Mouse (Mus musculus): Measurements from ENCODE around the gene Gm17416.

Gene Gm17416

DNA sequence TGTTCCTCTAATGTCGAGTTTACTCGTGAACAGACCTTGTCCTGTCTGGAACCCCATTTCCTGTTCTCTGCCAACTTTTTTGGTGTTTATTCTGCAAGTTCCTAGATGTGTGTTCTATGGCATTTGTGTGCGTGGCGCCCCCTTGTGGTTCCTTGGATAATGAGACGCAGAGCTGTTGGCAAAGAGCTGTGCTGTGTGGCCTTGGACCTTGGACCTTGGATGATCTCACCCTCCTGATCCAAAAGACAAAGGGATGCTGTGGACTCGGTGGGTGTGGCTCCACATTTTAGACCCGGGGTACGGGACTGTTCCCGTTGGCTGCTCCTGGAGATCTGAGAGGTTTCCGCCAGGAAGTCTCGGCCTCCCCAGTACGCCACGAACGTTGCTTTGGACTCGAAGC is 34.9 kb downstream of the Gm17416 start, which contains the start of gene Defb36:
Gene Defb36, plus strand, starts transcription at position 271 of the 400 bp plus-strand sequence.
- DNase-seq (ENCODE audit: low spot score): no peak

DNA sequence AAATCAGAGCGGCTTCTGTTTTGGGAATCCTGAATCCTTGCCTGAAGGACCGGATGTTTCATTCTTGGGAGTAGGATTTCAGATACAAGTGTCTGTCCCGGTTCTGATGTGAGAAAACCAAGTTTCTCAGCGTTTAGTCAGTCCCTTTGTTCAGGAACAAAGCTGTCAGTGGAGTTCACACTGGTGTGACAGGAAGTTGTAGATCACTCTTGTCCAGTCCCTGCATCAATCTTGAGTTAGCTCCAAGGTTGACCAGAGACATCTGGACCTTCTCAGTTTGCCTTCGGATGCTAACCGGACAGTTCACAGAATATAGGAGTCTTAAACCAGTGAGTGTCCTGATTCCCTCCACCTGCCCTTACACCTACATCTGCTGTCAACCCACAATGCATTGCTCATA is 38.6 kb downstream of the Gm17416 start:
- no peak for DNase-seq (ENCODE audit: low spot score)

DNA sequence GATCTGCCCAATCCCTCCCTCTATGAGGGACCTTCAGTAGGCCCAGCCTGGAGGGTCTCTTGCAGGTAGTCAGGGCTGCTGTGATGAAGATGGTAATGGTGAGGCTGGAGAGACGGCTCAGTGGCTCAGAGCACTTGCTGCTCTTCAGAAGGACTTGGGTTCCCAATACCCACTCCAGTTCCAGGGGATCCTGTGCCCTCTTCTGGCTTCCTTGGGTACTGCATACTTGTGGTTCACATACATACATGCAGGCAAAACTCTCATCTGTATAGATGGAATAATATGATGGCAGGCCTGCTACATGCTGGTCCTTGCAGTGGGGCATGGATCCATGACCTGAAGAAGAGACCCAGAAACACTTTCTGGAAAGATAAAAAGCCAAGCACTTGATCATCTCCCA is 39.6 kb downstream of the Gm17416 start:
- no peak for DNase-seq (ENCODE audit: low spot score)

DNA sequence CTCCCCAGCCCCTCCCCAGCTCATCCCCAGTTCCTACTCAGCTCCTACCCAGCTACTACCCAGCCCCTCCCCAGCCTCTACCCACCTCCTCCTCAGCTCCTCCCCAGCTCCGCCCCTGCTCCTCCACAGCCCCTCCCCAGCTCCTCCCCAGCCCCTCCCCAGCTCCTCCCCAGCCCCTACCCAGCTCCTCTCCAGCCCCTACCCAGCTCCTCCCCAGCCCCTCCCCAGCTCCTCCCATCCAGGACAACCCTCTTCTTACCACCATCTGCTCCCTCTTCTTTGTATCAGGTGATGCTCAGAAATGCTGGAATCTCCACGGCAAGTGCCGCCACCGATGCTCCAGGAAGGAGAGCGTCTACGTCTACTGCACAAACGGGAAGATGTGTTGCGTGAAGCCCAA is 43.1 kb downstream of the Gm17416 start:
- DNase-seq (ENCODE audit: low spot score): no peak

DNA sequence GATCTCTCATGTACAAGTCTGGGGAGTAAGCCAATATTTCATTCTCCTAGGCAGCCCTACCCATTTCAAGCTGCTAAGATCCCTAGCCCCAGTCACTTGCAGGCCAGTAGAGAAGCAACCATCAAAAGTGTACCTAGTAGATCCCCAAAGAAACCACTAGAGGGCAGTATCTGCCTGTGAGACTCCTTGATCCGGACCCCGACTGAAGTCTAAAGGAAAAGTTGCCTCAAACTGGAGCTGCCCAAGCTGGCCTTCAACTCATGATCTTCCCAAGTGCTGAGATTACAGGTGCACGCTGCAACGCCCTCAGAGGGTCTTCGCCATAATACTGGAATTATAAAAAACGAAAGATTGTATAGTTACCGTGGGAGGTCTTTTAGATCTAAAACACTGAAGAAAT is 46.4 kb downstream of the Gm17416 start:
- peak; percentile 86 for DNase-seq (ENCODE audit: low spot score)

DNA sequence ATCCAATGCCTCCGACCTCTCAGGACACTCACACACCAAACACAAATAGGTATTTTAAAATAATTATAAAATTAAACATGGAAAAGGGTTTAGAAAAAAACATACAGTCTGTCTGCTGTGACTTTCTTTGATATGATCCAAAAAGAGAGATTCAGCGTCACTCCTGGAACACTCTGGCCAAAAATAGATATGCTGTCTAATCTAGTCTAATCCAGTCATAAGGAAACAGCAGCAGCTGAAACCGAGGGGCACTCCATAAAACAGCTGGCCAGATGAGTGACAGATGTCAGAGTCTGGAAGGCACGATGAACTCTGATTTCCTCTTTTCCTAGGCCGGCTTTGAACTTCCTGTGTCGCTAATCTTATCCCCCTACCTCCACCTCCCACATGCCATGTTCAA is 47.3 kb downstream of the Gm17416 start:
- no peak for DNase-seq (ENCODE audit: low spot score)

DNA sequence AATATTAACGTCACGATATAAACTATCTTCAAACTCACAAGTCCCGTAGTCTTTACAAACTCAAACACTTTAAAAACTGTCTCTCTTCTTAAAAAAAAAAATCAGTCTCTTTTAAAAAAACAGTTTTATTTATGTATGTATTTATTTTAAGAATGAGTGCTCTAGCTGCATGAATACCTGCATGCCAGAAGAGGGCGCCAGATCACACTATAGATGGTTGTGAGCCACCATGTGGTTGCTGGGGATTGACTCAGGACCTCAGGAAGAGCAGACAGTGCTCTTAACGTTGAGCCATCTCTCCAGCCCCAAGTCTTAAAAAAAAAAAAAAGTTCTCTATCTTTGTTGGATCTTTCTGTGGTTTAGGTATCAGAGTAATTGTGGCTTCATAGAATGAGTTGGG is 48.2 kb downstream of the Gm17416 start:
- DNase-seq (ENCODE audit: low spot score): peak; percentile 28

Data from MN1 (cell line).